Mouse (Mus musculus): ENCODE measurements around the gene Cacna2d2. TPM values are rescaled to one million over a fixed set of nuclear protein-coding genes. Genes with fewer than 3 reads are reported as not detected.

Cacna2d2 gene
- polyA plus RNA-seq, 1 experiment, result 5.3 TPM

DNA sequence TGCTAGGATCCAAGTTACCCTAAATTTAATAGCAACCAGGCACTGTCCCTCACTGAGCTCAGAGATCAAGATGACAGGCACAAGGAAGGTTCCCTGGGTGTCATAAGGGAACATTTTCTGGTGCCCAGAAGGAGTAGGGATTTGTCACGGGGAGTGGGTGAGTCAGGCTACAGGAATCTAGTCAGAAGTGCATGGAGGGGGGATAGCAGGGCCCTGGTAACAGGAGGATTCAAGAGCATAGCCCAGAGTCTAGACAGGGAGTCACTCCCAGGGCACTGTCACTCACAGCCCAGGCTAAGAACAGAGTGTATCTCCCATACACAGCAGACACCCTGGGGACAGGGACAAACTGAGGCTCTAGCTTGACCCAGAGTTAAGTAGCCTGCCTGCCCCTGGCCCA lies 94.1 kb downstream of the Cacna2d2 start:
- WGBS, result 36% methylated on average over 1 of the region's 1 CpGs
- Histone ChIP-seq H3K27me3 (ENCODE audit: control insufficient read depth, insufficient read depth, low read length) (0 out of 2 replicates have a peak, but pooled peaks cover 2% of the 10 kb centered on the region), H3K4me1 (ENCODE audit: control insufficient read depth, insufficient read depth, insufficient read length, low read length) (peaks cover 4% of the 10 kb centered on the region; the same call in 1 of the 2 replicates), H3K27ac (ENCODE audit: insufficient read depth, low read depth, low read length) (no peak overlapping the region), H3K4me3 (ENCODE audit: low read depth, low read length) (no peak overlapping the region), H3K36me3 (ENCODE audit: control insufficient read depth, insufficient read depth, low read length) (no peaks in the 10 kb centered on the region)
- TF ChIP-seq POLR2A (IDR thresholded peaks at IDR 0.05; ENCODE audit: low read depth, low read length) (no peak), CTCF (IDR thresholded peaks at IDR 0.05; ENCODE audit: extremely low read depth, insufficient read length, insufficient replicate concordance, low read depth, low read length) (no peak)

DNA sequence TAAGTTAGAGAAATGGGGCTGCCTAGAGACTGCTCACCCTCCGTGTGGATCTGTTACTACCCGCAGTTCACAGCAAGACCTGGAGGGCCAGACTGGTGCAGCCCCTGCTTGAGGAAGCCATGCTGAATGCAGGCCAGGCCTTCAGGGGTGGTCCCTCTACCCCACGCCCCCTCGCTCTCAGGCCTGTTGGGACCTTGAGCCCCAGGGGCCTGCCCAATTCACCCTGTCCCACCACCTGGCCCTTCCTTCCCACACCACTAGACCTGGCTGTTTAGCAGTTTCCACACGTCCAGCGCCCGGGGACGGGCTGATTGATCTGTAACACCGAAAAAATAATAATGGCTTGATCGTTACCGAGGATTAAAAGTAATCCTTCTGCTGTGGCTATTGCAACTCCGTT lies 94.8 kb downstream of the Cacna2d2 start:
- Histone ChIP-seq H3K4me1 (ENCODE audit: control insufficient read depth, insufficient read depth, insufficient read length, low read length) (peaks cover 4% of the 10 kb centered on the region; the same call in 1 of the 2 replicates), H3K4me3 (ENCODE audit: low read depth, low read length) (no peak overlapping the region), H3K27ac (ENCODE audit: insufficient read depth, low read depth, low read length) (no peak overlapping the region), H3K27me3 (ENCODE audit: control insufficient read depth, insufficient read depth, low read length) (0 out of 2 replicates have a peak, but pooled peaks cover 2% of the 10 kb centered on the region), H3K36me3 (ENCODE audit: control insufficient read depth, insufficient read depth, low read length) (no peaks in the 10 kb centered on the region)
- 80% methylated on average over 12 of the region's 12 CpGs for WGBS
- TF ChIP-seq POLR2A (IDR thresholded peaks at IDR 0.05; ENCODE audit: low read depth, low read length), result no peak
- no peak for TF ChIP-seq CTCF (IDR thresholded peaks at IDR 0.05; ENCODE audit: extremely low read depth, insufficient read length, insufficient replicate concordance, low read depth, low read length)

- no peak overlapping the region for H3K4me3 ChIP-seq (ENCODE audit: low read depth, low read length)
- 46% methylated on average over 3 of the region's 3 CpGs for WGBS
- no peaks in the 10 kb centered on the region for H3K36me3 ChIP-seq (ENCODE audit: control insufficient read depth, insufficient read depth, low read length)
- H3K27me3 ChIP-seq (ENCODE audit: control insufficient read depth, insufficient read depth, low read length), result 0 out of 2 replicates have a peak, but pooled peaks cover 2% of the 10 kb centered on the region
- H3K27ac ChIP-seq (ENCODE audit: insufficient read depth, low read depth, low read length), result no peak overlapping the region
- no peaks in the 10 kb centered on the region for H3K4me1 ChIP-seq (ENCODE audit: control insufficient read depth, insufficient read depth, insufficient read length, low read length)
- TF ChIP-seq POLR2A (IDR thresholded peaks at IDR 0.05; ENCODE audit: low read depth, low read length) (no peak), CTCF (IDR thresholded peaks at IDR 0.05; ENCODE audit: extremely low read depth, insufficient read length, insufficient replicate concordance, low read depth, low read length) (no peak)
Measured at GRCm38 (mm10) chr9:107496359-107496758, 96.9 kb downstream of the Cacna2d2 start.

- Histone ChIP-seq H3K27ac (ENCODE audit: insufficient read depth, low read depth, low read length) (no peak overlapping the region), H3K36me3 (ENCODE audit: control insufficient read depth, insufficient read depth, low read length) (no peaks in the 10 kb centered on the region), H3K4me1 (ENCODE audit: control insufficient read depth, insufficient read depth, insufficient read length, low read length) (no peaks in the 10 kb centered on the region), H3K4me3 (ENCODE audit: low read depth, low read length) (no peak overlapping the region), H3K27me3 (ENCODE audit: control insufficient read depth, insufficient read depth, low read length) (0 out of 2 replicates have a peak, but pooled peaks cover 2% of the 10 kb centered on the region)
- WGBS, result 78% methylated on average over 3 of the region's 3 CpGs
- TF ChIP-seq POLR2A (IDR thresholded peaks at IDR 0.05; ENCODE audit: low read depth, low read length) (no peak), CTCF (IDR thresholded peaks at IDR 0.05; ENCODE audit: extremely low read depth, insufficient read length, insufficient replicate concordance, low read depth, low read length) (no peak)
Measured at GRCm38 (mm10) chr9:107500708-107501286, 101.4 kb downstream of the Cacna2d2 start.

GRCm38 (mm10) chr9:107502131-107502846 lies 102.9 kb downstream of the Cacna2d2 start:
- 80% methylated on average over 12 of the region's 12 CpGs for WGBS
- no peak for TF ChIP-seq POLR2A (IDR thresholded peaks at IDR 0.05; ENCODE audit: low read depth, low read length)
- no peak for TF ChIP-seq CTCF (IDR thresholded peaks at IDR 0.05; ENCODE audit: extremely low read depth, insufficient read length, insufficient replicate concordance, low read depth, low read length)
- Histone ChIP-seq H3K27ac (ENCODE audit: insufficient read depth, low read depth, low read length) (no peak overlapping the region), H3K4me1 (ENCODE audit: control insufficient read depth, insufficient read depth, insufficient read length, low read length) (no peaks in the 10 kb centered on the region), H3K27me3 (ENCODE audit: control insufficient read depth, insufficient read depth, low read length) (0 out of 2 replicates have a peak, but pooled peaks cover 2% of the 10 kb centered on the region), H3K36me3 (ENCODE audit: control insufficient read depth, insufficient read depth, low read length) (no peaks in the 10 kb centered on the region), H3K4me3 (ENCODE audit: low read depth, low read length) (no peak overlapping the region)

- WGBS, result 71% methylated on average over 19 of the region's 19 CpGs
- Histone ChIP-seq H3K27ac (ENCODE audit: insufficient read depth, low read depth, low read length) (no peak overlapping the region), H3K4me1 (ENCODE audit: control insufficient read depth, insufficient read depth, insufficient read length, low read length) (no peaks in the 10 kb centered on the region), H3K4me3 (ENCODE audit: low read depth, low read length) (no peak overlapping the region), H3K27me3 (ENCODE audit: control insufficient read depth, insufficient read depth, low read length) (no peaks in the 10 kb centered on the region), H3K36me3 (ENCODE audit: control insufficient read depth, insufficient read depth, low read length) (no peaks in the 10 kb centered on the region)
- TF ChIP-seq CTCF (IDR thresholded peaks at IDR 0.05; ENCODE audit: extremely low read depth, insufficient read length, insufficient replicate concordance, low read depth, low read length) (no peak), POLR2A (IDR thresholded peaks at IDR 0.05; ENCODE audit: low read depth, low read length) (no peak)
Measured at GRCm38 (mm10) chr9:107504662-107505537, 105.5 kb downstream of the Cacna2d2 start.

Measured in small intestine, adult 2 months (tissue).